Mouse (Mus musculus) gastrocnemius, postnatal 4 days (tissue): ENCODE results near the gene Ins1. TPM values are rescaled to one million over a fixed set of nuclear protein-coding genes. Genes with fewer than 3 reads are reported as not detected.

Experiments
- DNase-seq, 2 experiments: peaks; one replicate each; pipeline ENCODE4 v3.0.0; 2021 to 2022; ENCODE audit warnings: low spot score in 2 of 2, mixed read lengths in 2 of 2
- long read RNA-seq, 2 experiments: library from polyadenylated mRNA; stranded (forward); transcript quantifications; one replicate each; pipeline ENCODE4 v2.0.0; 2021
- total RNA-seq, 2 experiments: library from RNA; stranded (reverse); gene quantifications; 2 replicates each; pipeline ENCODE4 v1.2.3; 2021

The Ins1 gene
- total RNA-seq, result not detected
- long read RNA-seq, experiment 1, result 0 reads
- long read RNA-seq, experiment 2, result 0 reads

- DNase-seq, result no peak
Observed at GRCm38 (mm10) chr19:52263997-52264396, at the start of gene Ins1. Gene Ins1, plus strand, starts transcription at chr19:52264297.
